Mouse (Mus musculus): ENCODE data around the gene Rbbp7.

GRCm38 (mm10) chrX:162748696-162749420, 11.3 kb upstream of the Rbbp7 start:
- TF ChIP-seq GATA1 (IDR thresholded peaks at IDR 0.05; ENCODE audit: low read length) (no peak), TAL1 (IDR thresholded peaks at IDR 0.05; ENCODE audit: low read length) (no peak)
